Mouse (Mus musculus) myocyte (in vitro differentiated cells): ENCODE results near the gene Tmprss2.

Source experiments
- CEBPB ChIP-seq: IDR thresholded peaks from 2 replicates; pipeline ENCODE4 v1.6.1; 2011; ENCODE audit warnings: mild to moderate bottlenecking, moderate library complexity; ENCODE audit not compliant: poor library complexity, insufficient read depth, severe bottlenecking
- E2F4 ChIP-seq: IDR thresholded peaks from one replicate; pipeline ENCODE4 v1.6.1; 2011; ENCODE audit warnings: mild to moderate bottlenecking, control low read depth, moderate library complexity; ENCODE audit not compliant: insufficient read depth
- MAX ChIP-seq: IDR thresholded peaks from one replicate; pipeline ENCODE4 v1.6.1; 2011; ENCODE audit warnings: low read depth, mild to moderate bottlenecking, control low read depth
- MYOD1 ChIP-seq, 3 experiments: IDR thresholded peaks; one replicate each; pipeline ENCODE4 v1.6.1; 2011; ENCODE audit warnings: control low read depth in 2 of 3, low read depth in 2 of 3, mild to moderate bottlenecking in 2 of 3, moderate library complexity in 1 of 3; ENCODE audit not compliant: insufficient read length in 2 of 3, control insufficient read depth in 1 of 3
- MYOG ChIP-seq, 3 experiments: IDR thresholded peaks; one replicate each; pipeline ENCODE4 v1.6.1; 2011; ENCODE audit warnings: control low read depth in 2 of 3, low read depth in 2 of 3, mild to moderate bottlenecking in 2 of 3; ENCODE audit not compliant: insufficient read length in 2 of 3, control insufficient read depth in 1 of 3, insufficient read depth in 1 of 3
- POLR2A ChIP-seq: IDR thresholded peaks from one replicate; pipeline ENCODE4 v1.6.1; 2011; ENCODE audit warnings: low read depth, mild to moderate bottlenecking, control low read depth, moderate library complexity; ENCODE audit not compliant: insufficient read length
- POLR2AphosphoS2 ChIP-seq: IDR thresholded peaks from one replicate; pipeline ENCODE4 v1.6.1; 2011; ENCODE audit warnings: low read depth, control low read depth; ENCODE audit not compliant: insufficient read length
- REST ChIP-seq: IDR thresholded peaks from one replicate; pipeline ENCODE4 v1.6.1; 2011; ENCODE audit warnings: mild to moderate bottlenecking, control low read depth, moderate library complexity; ENCODE audit not compliant: insufficient read depth, insufficient read length
- SRF ChIP-seq: IDR thresholded peaks from one replicate; pipeline ENCODE4 v1.6.1; 2011; ENCODE audit warnings: low read depth; ENCODE audit not compliant: control insufficient read depth, insufficient read length
- TCF12 ChIP-seq: IDR thresholded peaks from one replicate; pipeline ENCODE4 v1.6.1; 2011; ENCODE audit warnings: mild to moderate bottlenecking, control low read depth; ENCODE audit not compliant: poor library complexity, insufficient read depth, severe bottlenecking
- TCF3 ChIP-seq: IDR thresholded peaks from one replicate; pipeline ENCODE4 v1.6.1; 2011; ENCODE audit warnings: low read depth, control low read depth; ENCODE audit not compliant: insufficient read length
- USF1 ChIP-seq: IDR thresholded peaks from one replicate; pipeline ENCODE4 v1.6.1; 2011; ENCODE audit warnings: low read depth, mild to moderate bottlenecking, control low read depth, moderate library complexity

- TF ChIP-seq CEBPB: no peak
- no peak for TF ChIP-seq POLR2AphosphoS2
- no peak for TF ChIP-seq E2F4
- no peak for TF ChIP-seq USF1
- no peak for TF ChIP-seq POLR2A
- TF ChIP-seq MAX: no peak
- no peak for TF ChIP-seq TCF3
- TF ChIP-seq TCF12: no peak
- TF ChIP-seq MYOD1 (IDR thresholded peaks at IDR 0.05; ENCODE audit: control insufficient read depth in 1 of 3, insufficient read length in 2 of 3, low read depth in 2 of 3): no peak
- TF ChIP-seq MYOG (IDR thresholded peaks at IDR 0.05; ENCODE audit: control insufficient read depth in 1 of 3, insufficient read depth in 1 of 3, insufficient read length in 2 of 3, low read depth in 2 of 3): no peak
- no peak for TF ChIP-seq SRF
- TF ChIP-seq REST: no peak
These were observed 7.3 kb upstream of the Tmprss2 start for GRCm38 (mm10) chr16:97618285-97618684.
